Mouse (Mus musculus): ENCODE results near the gene Col11a2.
A peak's percentile ranks its signal among the peaks of the same experiment; 100 is the strongest.

Col11a2 gene

DNA sequence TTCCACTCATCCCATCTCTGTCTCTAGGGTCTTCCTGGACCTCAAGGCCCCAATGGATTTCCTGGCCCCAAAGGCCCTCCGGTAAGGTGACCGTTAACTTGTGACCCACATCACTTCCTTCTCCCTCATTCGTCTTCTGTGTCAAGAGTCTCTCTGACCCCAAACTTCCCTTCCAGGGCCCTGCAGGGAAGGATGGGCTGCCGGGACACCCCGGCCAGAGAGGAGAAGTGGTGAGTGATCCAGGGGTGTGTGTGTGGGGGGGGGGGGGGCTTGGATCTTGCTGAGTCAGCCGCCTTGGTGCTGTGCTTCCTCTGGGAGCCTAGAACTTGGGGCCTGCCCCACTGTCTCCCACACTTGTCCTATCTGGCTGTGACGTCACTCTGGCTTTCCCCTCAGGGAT is 18.0 kb downstream of the Col11a2 start:
- DNase-seq (ENCODE audit: low read depth, low spot score), result no peak

DNA sequence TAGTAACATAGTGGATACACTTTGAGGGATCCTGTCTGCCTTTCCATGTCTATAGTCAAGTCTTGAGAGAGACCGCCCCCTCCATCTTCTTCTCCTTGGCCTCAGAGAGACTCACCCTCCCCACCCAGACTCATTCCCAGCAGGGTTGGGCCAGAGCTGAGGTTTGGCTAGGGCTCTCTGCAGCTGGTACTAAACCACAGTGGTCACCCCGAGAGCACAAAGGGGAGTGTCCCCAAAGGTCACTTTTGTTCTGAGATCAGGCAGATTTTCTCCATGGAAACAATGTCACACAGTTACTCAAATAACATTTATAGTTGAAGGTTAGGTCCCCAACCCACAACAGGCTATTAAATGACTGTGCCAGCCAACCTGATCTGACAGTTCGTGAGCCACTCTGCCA is 29.6 kb downstream of the Col11a2 start:
- DNase-seq (ENCODE audit: low read depth, low spot score), result no peak

DNA sequence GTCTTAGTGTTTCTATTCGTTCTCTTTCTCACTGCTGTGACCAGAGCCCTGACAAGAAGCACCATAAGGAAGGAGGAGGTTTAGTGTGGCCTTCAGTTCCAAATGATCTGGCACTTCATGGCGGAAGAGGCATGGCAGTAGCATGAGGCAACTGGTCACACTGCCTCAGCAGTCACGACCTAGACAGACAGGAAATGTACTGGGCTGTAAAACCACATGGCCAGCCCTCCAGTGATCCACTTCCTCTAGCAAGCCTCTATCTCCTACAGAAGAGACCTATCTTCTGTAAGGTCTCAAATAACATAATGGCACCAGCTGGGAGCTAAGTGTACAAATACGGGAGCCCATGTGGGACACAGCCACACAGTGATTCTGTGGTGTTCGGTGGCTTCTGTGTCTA is 32.9 kb downstream of the Col11a2 start:
- no peak for DNase-seq (ENCODE audit: low read depth, low spot score)

DNA sequence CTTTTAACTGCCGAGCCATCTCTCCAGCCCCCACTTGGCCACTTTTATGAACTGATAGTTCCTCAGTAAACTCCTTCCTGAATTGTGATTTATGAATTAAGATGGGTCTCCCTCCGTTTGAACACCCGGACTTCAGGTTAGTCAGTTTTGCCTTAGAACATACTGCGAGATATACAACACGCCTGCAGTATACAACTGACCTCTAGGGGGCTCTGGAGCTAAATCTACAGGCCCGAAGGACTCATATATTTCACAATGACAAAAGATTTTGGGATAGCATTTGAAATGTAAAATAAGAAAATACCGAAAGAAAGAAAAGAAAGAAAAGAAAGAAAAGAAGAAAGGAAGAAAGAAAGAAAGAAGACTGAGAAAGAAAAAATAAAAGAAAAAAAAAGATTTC is 36.0 kb downstream of the Col11a2 start:
- DNase-seq (ENCODE audit: low read depth, low spot score), result peak; percentile 32

DNA sequence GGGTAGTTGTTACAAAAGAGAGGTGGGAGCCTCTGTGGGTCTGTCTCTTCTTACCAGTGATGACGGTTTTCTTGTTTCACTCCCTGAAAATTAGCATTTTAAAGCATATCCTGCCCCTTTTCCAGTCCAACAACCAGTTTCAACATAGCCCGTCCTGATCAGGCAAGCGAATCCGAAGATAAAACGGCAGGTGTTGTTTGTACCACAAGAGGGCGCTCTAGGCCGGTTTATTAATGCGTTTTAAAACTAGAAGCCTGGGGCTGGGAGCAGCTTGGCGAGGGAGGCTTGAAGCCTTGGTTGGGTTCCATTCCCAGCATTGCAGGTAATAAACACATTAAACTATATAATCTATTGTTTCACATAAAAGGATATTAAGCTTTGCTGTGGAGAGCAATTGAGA is 38.3 kb downstream of the Col11a2 start:
- DNase-seq (ENCODE audit: low read depth, low spot score), result peak; percentile 63

DNA sequence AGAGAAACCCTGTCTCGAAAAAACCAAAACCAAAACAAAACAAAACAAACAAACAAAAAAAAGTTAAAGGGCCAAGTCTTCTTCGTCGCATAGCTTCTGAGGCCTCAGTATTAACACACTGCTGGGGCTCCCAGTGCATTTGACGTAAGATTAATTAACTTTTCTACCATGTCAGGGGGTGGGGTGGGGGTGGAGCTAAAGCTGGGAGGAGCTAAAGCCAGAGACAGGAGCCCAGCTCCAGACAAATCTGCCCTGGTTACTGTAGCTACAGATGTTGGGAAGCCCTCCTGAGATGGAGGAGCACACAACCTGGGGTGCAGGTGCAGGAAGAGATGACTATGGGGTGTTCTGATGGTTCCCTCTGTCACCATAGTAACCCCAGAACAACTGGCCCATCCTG is 38.9 kb downstream of the Col11a2 start:
- DNase-seq (ENCODE audit: low read depth, low spot score), result no peak

DNA sequence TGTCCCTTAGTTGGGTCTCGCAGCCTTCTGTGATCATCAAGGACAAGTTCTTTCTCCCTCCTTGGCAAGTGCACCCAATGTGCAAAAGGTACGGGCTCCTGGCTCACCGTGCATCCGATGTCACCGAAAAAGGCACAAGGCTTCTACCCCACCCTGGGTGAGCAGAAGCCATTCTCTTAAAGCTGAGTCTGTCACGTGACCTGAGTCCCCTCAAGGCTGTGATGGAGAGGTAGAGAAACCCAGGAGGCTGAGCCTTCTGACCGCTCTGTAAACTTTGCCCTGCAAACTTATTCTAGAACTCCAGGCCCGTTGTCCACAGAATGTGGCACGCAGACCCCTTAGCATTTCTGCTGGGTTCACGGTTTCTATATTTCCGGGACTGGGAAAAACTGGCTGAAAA is 39.8 kb downstream of the Col11a2 start:
- no peak for DNase-seq (ENCODE audit: low read depth, low spot score)

DNA sequence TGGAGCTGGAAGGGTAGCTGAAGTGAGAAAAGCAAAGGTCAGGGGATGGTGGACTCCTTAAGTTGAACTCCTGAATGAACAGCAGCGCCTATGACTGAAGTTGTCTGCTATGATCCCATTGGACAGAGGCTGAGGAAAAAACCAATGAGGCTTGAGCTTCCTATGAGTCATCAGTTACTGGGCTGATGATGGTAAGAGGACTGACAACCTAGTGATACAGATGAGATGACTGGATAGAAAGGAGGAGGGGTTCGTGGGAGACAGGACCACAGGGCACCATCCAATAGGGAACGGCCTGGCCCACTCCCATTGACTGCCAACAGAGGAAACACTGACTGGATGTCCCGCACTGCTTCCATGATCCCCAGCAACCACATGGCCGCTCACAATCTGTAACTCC is 40.4 kb downstream of the Col11a2 start:
- peak; percentile 22 for DNase-seq (ENCODE audit: low read depth, low spot score)

DNA sequence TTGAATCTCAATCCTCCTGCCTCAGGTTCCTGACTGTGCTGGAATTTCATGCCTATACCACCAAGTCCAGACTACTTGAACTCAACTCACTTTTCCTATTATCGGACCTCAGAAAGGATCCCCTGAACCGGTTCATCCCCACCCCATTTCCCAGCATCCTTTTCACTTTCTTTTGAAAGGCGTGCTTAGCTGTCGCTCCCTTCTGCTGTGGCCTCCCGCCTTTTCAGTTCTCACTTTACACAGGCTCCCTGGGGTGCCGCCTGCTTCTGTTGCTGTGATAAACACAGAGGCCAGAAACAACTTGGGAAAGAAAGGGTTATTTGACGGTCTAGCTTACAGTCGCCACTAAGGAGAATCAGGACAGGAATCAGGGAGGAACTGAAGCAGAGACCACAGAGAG is 43.9 kb downstream of the Col11a2 start:
- DNase-seq (ENCODE audit: low read depth, low spot score), result no peak

DNA sequence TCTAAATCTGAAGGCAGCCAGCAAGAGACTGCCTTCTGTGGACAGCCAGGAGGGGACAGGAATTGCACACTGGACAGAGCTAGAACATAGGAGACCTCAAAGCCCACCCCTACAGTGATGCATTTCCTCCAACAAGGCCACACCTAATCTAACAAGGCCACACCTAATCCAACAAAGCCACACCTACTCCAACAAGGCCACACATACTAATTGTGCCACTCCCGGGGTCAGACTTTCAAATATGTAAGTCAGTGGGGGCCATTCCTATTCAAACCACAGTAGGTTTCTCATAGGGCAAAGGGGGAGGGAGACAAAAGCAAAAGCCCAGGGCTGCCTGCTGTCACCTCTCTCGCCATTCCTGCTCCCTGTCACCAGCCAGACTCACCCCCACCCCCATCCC is 48.1 kb downstream of the Col11a2 start:
- no peak for DNase-seq (ENCODE audit: low read depth, low spot score)

DNA sequence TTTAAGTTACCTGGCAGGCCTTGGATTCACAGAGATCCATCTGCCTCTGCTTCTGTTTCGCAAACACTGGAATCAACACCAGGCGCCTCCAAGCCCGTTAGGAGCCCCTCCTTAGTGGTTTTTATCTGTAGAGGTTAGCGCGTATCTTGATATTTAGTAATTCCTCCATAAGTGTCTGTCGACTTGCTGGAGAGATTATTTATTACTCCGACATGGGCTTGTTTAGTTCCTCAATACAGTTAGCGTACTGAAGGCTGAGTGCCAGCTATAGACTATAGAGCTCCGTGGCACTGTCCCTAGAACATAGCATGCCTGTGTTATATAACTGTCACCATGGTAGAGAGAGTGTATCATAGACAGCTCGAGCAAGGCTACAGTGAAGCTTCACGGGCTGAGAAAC is 48.9 kb downstream of the Col11a2 start:
- DNase-seq (ENCODE audit: low read depth, low spot score), result no peak

DNA sequence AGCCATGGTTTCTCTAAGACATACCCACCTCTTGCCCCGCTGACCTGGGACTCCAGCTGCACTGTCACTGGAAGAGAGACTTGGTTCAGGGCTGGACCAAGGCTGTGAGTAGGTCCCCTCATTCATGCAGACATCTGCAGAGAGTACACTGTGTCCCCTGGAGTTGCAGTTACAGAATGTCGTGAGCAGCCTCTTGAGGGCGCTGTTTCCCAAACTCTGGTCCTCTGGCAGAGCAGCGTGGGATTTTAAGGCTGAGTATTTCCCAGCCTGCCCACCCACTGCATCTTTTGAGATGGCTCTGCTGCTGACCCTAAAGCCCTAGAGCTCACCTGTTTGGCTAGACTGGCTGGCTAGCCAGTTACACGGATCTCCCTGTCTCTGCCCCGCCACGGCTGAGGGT is 51.7 kb downstream of the Col11a2 start:
- DNase-seq (ENCODE audit: low read depth, low spot score), result no peak

DNA sequence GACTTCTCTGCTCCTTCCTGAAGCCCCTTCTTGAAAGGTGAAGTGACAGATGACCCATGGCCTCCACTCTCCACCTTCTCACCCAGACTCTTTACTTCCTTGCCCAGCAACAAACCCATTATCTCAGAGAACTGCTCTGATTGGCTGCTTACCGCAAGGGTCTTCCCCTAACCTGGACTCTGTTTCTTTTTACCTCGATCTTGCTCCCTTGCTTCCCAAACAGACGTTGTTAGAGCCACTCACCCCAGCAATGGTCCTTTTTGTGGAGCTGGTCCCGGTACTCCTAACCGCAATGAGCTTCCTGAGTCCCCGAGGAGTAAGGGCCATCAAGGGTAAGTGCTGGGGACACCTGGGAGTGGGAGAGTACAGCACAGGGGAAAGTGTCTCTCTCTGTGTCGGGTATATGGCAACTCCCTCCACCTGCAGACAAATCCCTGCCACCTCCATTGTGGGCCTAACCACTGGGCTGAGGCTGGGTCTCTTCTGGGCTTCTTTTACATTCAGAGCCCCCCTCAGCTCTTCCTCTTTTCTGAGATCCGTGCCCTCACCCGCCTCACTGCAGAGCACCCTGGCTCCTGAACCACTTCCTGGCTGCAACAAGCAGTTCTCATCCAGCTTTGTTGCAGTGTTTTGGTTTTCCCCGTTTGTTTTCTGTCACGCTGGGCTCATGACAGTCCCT is 53.1 kb downstream of the Col11a2 start, which contains the start of gene H2-Oa:
Gene H2-Oa (plus strand): TSS at position 144 of the 679 bp plus-strand sequence.
- no peak for DNase-seq (ENCODE audit: low read depth, low spot score)

DNA sequence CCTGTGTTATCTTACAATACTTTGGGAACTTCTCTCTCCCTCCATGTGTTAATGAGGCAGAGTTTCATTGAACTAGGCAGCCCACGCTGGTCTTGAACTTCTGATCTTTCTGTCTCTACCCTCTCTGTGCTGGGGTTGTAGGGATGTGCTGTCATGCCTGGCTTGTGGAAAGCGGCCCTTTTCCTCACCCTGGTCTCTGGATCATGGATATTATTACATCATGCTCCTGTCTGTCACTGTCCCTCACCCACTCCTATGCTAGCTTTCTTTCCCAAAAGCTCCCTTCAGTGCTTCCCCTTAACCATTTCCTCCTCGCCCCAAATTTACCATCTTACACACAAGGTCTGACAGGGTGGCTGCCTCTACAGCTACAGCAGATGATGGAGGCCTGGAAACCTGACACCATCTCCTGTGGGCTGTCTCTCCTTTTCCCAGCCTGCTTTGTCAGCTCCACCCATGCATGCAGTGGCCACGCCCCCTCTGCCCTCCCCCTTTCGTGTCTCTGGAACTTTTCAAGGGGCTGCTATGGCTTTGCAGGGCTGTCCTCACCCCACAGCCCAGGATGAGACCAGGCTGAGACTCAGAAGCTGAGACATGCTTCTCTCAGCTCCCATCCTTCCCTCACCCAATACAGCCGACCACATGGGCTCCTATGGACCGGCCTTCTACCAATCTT is 54.1 kb downstream of the Col11a2 start:
- no peak for DNase-seq (ENCODE audit: low read depth, low spot score)

DNA sequence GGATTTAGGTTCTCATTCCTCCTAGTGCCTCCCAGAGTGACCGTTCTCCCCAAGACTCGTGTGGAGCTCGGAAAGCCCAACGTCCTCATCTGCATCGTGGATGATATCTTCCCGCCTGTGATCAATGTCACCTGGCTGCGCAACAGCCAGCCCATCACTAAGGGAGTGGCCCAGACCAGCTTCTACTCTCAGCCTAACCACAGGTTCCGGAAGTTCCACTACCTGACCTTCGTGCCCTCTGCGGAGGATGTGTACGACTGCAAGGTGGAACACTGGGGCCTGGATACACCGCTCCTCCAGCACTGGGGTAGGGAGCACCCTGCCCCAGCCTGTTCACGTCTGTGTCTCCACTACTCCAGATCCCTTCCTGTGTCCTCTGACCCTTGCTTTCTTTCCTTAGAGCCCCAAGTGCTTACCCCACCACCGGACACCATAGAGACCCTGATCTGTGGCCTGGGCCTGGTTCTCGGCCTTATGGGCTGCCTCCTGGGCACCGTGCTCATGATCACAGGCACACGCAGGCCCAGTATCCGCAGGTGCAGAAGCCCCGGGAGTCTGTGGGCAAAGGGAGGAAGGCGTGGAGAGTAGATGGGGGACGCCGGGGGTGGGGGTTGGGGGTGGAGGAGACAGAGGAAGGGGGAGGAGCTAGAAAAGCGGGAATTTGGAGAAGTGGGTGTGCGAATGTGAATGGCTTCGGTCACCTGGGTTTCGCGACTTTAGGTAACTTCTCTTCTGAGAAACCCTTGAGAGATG is 55.2 kb downstream of the Col11a2 start:
- no peak for DNase-seq (ENCODE audit: low read depth, low spot score)

DNA sequence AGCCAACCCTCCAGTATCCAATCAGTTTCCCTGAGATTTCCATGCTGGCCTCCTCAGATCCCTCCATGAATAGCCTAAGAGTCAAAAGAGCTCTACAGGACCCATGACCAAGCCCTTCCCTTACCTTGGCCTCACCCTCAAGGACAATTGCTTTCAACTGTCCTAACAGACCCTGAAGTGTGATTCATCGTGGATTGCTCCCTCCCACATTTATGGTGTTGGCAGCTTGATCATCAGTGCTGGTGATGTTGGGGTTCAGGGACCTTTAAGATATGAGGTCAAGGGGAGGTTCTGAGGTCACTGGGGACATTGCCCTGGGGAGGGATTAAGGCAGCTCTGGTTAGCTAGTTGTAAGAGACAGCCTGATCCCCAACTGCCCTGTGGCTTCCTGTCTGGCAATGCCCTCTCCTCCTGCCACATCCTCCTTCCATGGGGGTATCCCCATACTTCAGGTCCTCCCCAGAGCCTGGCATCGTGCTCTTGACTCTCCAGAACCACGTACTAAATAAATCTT is 57.3 kb downstream of the Col11a2 start:
- DNase-seq (ENCODE audit: low read depth, low spot score), result no peak

DNA sequence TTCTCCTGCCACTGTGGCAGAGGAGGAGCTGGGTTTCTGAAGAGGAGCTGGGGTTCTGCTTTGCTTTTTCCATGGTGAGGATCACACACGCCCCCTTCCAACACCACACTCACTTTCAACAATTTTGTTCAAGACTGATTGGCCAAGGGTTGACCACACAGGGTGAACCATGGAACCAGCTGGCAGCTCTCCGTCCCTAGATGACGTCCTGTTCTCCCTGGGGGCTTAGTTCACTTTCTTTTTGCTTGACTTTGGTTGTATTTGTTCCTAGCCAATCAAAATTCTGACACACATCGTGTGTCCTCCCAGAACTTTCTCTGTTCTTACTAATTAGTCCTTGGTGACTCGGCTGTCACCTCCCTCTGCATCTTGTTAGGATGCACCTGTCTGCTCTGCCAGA is 58.0 kb downstream of the Col11a2 start:
- no peak for DNase-seq (ENCODE audit: low read depth, low spot score)

DNA sequence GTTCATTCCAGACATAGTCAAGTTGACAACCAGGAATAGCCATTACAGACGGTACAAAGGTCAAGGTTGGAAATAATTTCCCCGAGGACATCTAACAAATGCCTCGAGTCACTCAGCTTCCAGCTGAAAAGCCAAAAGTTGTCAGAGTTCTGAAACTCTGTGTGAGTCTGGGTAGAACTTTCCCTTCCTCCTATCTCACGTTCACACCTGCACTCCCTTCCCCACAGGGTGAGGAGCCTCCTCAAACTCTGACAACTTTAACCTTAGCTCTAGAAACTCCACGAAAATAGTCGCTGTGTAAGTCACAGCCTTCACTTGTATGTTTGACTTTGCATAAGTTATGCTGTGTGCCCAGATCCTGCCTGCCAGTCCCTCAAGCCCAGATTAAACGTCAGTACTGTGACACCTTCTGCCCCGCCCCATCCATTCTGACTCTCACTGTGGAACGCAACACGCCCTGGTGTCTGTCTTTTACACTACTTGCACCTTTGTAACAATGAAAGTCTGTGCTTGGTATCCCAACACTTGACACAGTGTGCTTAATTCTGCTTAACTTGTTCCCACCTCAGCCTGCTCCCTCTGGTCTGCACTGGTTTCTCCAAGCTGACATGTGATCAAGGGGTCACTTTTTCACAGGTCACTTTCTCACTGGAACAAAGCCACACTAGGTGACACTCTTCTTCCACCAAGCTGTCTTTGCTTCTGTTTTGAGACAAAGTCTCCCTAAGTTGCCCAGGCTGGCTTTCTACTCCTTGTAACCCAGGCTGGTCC is 59.7 kb downstream of the Col11a2 start:
- DNase-seq (ENCODE audit: low read depth, low spot score), result no peak

DNA sequence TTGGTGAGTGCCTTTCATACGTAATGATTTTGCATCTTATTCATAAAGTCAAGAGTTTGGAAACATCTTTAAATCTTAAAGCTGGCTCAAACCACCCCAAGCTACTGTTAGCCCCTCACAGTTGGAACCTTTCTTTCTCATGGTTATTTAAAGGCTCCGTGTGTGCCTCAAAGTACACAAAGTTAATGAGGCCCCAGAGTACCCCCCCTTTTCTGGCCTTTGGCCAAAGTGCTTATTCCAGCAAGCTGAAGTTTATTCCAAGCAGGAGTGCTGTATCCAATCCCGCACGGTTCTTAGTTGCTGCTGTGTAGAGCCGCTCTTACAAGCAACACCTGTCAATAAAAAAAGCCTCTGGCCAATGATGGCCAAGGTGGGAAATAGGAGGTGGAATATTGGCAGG is 60.3 kb downstream of the Col11a2 start:
- no peak for DNase-seq (ENCODE audit: low read depth, low spot score)

DNA sequence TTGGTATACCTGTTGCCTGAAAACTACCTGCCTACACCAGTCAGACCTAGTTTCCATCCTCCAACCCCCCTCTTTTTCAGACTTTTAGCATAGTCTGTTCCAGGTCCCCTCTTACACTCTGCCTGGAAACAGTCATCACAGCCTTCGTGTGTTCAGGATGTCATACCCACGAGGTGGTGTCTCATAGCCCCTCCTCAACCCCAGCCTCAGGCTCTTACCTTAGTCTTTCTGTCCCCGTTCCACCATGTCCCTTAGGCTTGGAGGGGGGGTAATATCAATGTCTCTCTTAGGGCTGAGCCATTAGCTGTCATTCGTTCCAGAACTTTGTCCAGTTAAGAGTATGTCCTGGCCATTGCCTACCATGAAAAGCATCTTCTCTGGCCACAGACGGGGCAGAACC is 61.9 kb downstream of the Col11a2 start:
- DNase-seq (ENCODE audit: low read depth, low spot score), result no peak

DNA sequence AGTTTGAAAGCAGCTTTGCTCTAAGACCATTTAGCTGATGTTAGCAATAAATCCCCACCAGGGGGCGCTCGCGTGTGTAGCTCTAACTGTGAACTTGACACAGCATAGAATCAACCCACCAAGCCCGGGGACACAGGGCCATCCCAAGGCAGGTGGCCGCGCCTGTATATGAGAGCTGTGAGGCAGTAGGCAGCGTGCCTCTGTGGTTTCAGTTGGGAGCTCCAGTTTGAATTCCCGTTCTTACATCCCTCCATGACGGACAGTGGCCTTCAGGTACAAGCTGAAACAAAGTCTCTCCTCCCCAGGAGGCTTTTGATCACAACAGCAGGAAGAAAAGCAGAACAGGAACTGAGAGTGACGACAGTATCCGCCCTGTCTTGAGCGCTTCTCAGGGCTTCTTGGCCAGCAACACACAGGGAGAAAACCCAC is 62.4 kb downstream of the Col11a2 start:
- peak; percentile 80 for DNase-seq (ENCODE audit: low read depth, low spot score)

DNA sequence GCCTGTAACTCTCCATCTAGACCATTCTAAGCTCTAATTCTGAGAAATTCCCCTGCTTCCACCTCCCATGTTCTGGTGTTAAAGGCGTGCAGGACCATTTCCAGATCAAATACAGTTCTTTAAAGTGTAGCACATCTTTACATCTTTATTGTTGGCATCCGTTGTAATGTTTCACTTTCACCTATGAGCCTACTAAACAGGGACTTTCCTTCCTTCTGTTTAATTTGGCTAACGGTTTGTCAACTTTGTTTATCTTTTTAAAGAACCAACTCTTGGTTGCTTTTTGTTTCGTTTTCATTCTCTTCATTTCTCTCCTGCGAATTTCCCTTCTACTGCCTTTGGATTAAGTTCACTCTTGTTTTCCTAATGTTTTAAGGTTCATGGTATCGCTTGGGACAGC is 63.6 kb downstream of the Col11a2 start:
- no peak for DNase-seq (ENCODE audit: low read depth, low spot score)
